Mouse (Mus musculus): Measurements from ENCODE around the gene Zmynd12.

The Zmynd12 gene

DNA sequence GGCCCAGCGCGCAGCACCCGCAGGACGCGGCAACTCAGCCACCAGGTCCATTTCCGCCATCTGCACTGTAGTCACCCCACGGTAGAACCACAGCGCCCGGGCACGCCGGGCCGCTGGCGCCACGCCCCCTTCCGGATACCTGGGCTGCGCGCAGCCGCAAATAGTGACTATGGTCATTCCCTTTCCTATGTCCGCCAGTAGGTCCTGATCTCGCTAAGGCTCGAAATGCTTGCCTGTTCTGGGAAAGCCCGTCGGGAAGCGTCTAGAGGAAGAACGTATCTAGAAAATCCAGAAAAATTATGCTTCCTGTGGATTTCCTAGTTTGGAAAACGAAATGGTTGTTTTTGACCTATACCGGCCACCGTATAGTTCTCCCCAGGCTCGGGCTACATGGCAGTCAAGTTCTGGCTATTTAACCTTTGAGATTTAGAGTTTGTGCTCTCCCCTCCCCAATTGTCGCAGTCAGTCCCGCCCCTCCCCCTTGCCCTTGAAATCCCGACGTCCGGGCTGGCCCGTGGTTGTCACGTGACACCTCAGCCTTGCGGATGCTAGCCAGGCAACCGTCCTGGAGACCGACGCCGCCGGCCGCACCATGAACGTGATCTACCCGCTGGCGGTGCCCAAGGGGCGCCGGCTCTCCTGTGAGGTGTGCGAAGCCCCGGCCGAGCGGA, at the start of gene Zmynd12, which contains the start of gene Ppcs:
Gene Zmynd12 (plus strand): TSS at position 521 of the 671 bp plus-strand sequence.
Gene Ppcs (minus strand): TSS at position 127 of the 671 bp plus-strand sequence.
- DNase-seq, result peak; percentile 91 to 93

DNA sequence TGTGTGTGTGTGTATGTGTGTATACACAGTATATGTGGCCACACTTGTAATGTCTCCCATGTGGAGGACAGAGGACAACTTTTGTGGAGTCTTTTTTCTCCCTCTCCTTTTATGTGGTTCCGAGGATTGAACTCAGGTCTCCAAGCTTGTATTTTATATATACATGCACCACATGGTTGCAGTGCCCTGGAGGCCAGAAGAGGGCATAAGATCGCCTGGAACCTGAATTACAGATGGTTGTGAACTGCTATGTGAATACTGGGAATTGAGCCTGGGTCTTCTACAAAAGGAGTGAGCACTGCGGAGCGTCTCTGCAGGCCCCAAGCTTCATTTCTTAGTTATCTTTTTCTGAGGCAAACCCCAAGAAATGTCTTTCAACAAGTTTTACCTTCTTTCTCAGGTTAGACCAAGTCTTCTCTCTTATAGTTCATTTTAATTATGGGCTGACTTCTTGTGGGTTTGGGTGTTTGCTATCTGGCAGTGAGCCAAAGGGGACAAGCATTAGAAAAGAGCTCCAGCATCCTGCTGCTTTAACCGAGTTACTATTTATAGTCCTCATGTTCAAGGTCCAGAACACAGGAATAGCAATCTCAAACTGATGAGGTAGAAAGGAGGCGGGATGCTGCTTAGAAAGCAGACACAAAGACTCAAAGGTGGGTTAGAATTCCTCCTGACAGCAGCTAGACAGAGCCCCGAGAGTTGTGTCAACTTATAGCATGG, 41.0 kb upstream of the Zmynd12 start:
- DNase-seq, result no peak

DNA sequence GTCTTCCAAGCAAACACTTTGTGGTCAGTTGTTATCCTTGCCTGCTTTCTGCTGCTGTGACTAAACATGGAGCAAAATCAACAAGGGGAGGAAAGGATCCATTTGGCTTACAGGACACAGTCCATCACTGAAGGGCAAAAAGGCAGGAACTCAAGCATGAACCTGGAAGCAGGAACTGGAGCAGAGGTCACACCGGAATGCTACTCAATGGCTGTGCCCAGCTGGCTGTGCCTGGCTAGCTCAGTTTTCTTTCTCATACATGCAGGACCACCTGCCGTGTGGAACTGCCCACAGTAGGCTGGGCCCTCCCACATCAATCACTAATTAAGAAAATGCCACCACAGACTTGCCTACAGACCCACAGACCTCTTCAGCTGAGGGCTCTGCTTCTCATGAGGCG, 33.4 kb upstream of the Zmynd12 start:
- DNase-seq, result no peak

DNA sequence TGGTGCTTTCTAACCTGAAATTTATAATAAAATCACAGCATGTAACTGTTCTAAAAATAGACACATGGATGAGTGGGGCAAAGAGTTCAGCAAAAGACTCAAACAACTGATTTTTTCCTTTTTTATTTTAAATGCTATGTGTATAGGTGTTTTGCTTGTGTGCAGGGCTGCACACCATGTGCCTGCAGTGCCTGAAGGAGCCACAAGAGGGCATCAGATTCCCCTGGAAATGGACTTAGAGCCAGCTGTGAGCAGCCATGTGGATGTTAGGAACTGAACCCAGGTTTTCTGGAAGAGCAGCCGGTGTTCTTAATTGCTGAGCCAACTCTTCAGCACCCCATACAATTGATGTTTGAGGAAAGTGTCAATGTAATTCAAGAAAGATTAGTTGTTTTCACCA, 32.2 kb upstream of the Zmynd12 start:
- DNase-seq, result peak in 1 of 2 experiments; percentile 11

DNA sequence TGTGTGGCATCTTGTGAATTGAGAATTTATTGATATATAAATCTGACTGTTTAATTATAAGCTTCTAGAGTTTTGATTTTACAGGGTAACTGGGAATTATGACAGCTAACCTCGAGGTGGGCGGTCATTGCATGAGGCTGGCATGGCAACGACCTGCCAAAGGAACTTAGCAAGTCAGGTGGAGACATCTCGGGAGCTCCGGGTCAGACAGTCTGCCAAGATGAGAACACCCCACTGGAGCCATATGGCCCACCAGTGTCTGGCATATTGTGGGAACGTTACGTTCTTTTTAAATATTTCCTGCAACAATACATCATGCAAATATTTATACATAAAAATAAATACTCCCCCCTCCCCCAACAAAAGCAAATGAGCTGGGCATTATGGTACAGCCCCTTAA, 23.9 kb upstream of the Zmynd12 start:
- DNase-seq, result no peak

DNA sequence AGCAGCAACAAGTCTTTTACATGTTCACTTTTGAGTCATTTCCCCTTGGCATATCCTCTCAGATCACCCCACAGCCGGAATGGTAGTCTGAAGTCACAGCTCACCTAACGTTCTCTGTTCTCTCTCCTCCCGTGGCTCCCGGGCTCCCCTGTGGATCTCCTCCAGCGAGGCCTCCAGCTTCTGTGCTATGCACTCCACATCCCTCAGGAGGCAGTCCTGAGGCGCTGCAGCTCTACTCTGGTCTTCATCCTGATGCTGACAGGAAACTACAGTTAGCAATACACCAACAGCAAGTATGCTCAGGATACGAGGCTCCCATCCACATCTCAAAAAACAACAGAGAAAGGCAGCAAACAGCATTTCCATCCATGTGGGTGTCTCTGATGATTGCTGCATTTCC, 21.7 kb upstream of the Zmynd12 start:
- DNase-seq, result no peak

DNA sequence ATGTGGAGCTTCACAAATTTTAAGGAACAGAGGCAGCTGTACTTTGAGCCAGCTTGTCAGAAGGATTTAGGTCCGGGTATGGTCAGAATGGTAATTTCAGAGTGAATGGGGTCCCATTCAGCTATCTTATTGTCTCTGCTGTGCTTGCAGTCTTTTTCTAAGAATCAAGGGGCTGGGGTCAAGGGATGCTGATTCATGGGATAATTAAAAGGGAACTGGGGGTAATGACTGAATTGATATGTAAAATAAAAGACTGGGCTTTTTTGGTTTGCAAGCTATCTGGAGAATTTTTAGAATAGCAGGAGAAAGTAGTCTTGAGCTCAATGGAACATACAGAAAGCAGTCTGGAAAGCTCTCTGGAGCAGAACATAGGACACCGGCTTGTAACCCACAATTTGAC, 19.2 kb upstream of the Zmynd12 start:
- no peak for DNase-seq

DNA sequence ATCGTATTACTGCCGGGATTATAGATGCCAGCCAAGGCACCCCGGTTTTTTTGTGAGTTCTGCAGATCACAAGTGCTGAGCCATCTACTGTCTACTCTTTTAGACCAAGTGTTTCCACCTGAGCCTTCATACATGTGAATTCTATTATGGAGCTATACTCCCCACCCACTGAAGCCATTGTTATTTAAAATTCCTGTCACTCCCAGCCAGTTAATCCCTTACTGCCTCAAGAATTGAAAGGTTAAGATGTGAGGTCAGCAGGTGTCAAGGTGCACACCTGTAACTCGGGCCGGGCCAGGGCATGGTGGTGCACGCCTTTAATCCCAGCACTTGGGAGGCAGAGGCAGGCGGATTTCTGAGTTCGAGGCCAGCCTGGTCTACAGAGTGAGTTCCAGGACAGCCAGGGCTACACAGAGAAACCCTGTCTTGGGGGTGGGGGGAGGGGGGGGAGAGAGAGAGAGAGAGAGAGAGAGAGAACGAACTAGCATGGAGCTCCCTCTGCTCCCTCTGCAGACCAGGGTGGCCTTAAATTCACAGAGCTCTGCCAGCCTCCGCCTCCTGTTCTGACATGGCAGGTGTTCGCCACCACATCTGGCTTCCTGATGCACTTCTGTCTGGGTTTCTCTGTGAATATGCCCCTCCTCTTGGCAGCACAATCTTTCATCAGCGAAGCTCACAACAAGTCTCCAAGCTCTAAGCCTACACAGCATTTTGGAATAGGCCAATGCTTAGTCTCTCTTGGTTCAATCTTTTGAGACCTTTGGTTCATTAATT, 10.6 kb upstream of the Zmynd12 start:
- no peak for DNase-seq

DNA sequence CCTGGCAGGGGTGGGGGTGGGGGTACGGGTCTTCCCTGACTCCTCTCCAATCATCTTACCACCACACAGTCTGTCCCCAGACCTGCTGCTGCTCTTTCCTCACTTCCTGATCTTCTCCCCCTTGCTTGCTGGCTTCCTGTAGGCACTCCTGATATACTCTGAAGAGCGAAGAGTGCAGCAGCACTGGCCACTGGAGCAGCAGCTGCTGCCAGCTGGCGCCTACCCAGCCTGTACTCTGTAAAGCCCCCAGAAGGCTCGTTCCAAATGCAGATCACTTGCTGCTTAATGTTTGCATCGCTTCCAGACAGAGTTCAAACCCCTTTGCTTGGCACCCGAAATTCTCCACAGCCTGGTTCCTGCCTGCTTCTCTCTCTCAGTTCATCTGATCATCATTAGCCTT, 9.8 kb upstream of the Zmynd12 start:
- peak; percentile 41 to 88 for DNase-seq

DNA sequence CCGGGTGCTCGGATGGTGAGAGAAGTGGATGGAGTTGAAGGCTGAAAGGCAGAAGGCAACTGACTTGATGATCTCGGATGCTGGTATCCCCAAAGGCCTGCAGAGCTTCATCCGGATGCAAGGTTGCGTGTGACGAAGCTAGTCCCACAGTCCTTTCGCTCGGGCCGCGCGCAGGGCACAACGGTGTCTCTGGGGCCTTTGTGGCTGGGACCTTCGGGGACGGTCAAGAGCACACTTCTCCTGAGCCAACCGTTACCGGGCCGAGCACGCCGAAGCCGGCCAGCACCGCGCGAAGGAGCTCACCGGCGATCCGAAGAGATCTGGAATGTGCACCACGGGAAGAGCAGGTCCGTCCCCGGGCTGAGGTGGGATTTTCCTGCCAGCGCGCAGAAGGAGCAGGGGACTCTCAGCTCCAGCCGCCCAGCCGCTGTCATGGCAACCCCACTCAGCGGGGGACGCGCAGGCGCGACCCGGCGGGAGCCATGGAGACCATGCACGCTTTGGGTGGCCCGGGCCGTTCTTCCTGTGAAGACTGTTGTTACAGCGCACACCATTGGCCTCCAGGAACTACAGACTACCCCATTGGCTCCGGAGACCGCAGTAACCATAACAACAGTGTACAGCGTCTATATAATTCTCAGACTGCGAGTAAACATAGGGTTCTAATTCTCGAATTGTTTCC, 7.4 kb upstream of the Zmynd12 start, which contains the start of gene Ccdc30:
Gene Ccdc30 (minus strand): TSS at position 450 of the 682 bp plus-strand sequence.
- peak; percentile 91 to 94 for DNase-seq

DNA sequence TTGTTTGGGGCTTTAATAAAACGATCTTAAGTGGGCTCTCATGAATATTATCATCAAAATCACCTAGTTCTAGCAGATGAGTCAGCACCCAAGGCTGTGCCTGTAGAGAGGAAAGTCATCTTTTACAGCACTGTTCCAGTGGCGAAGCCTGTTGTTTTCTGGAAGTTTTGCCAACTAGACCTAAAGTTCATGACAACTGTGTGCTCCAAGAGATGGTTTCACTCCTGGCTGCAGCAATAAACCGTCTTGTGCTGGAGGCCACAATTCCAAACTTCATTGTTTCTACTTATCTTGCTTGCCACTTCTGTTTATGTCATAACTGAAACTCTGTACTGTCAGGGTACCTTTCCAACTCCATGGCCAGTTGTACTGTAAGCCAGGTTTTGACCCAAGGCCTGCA, 5.3 kb upstream of the Zmynd12 start:
- DNase-seq, result no peak

DNA sequence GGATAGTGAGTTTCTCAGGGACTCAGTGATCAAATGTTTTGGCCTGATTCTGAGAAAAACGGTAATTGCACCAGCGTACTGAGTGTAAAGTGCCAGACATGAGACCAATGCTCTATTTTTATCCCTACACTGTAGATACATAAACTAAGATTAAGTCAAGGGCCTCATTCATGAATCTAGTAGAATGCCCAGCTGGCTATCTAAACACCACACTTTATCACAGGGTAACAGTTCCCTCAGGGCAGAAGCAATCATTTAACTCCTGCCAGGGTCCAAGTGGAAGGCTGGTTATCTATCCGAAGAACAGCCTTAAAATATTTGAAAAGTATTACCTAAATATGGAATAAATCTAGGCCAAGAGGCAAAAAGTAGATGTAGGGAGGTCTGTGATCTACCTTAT, 4.7 kb upstream of the Zmynd12 start:
- DNase-seq, result no peak

DNA sequence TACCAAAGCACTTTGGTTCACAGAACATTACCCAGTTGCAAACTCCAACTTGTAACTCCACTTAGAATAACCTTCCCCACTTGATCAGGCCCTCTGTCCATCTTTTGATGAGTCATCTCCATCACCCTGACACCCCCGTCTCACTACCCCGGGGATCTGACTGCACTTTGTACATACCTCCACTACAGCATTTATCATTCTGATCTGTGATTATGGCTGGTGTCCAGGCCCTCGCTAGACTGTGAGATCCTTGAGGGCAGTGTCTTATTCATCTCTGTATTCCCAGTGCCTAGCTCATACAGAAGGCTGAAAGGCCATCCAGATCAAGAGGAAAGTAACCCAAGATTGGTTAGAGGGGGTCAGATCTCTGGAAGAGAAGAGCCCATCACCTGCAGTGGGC, 1.4 kb upstream of the Zmynd12 start:
- no peak for DNase-seq

DNA sequence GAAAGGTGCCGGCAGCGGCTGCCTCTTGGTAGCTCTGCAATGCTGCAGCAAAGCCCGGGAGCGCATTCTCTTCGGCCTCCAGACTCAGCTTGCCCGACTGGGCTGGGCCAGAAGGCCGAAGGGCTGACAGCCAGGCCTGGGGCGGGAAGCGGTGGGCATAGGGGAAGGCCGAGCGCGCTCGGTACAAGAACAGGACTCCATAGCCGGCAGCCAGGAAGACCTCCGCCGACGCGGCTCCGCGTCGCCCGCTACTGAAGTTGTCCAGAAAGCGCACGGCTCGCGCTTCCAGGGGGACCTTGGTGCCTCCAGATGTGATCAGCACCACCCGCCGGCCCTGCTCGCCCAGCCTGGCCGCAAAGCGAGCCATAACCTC, 707 bp upstream of the Zmynd12 start:
- no peak for DNase-seq

DNA sequence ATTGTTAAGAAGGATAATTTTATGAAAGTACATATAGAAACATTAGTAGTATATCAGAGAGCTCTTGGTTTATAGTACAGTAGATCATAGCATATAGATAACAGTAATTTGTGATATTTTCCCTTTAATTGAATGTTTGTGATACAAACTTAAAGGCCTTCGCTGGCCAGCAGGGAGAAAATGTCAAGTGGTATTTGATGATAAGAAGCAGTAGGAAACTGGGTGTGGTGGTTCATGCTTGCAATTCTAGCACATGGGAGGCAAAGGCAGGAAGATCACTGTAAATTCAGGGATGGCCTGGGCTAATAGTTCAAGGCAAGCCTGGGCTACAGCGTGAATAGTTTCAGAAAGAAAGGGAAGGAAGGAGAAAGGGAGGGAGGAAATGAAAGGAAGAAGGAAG, 2.5 kb downstream of the Zmynd12 start:
- DNase-seq, result no peak

DNA sequence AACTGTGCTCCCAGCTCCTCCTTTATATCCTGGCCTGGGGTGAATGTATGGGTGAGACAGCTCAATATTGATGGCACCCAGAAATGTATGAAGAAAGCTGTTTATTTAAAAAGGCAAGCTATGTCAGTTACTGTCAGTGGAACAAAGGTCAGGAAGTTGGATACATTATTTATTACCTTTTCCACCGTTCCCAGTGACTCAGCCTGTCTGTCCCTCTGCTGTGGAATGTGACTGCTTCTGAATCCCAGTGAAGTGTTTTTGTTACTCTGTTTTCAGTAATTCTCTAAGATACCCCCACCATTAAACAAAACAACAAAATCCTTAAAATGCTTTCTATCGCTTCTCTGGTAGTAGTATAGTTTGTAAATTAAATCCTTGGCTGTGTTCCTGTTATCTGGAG, 3.0 kb downstream of the Zmynd12 start:
- no peak for DNase-seq

DNA sequence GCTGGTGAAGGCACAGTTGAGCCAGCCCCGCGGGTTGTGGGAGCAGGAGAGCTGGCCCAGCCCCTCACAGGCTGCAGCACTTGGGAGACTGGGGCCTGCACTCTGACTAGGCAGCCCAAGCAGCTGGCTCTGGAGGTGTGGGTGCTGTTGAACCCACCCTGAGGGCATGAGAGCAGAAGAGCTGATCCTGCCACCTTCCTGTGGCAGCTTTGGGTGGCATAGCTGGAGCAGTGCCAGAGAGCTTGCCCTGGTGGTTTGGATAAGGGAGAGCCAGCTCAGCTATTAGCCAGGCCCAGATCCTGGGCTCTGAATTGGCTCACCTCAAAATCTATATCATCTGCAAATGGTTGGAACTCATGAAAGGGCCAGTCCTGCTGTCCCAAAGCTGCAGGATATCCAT, 5.1 kb downstream of the Zmynd12 start:
- no peak for DNase-seq

DNA sequence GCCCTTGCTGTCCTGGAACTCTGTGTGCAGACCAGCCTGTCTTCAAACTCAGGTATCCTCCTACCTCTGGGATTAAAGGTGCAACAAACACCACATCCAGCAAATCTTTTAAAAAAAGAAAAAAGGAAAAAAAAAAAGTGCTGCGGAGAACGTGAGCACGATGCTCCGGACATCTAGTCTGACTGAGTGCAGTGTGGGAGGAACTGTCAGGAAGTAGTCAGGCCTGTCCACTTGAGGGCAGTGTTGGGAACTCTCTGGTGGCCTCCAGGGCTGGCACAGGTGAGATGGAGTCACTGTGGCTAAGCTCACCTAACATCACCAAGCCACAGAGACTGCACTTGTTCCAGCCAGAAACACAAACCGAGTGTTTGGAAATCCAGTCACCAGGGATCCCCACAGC, 8.1 kb downstream of the Zmynd12 start:
- DNase-seq, result peak in 1 of 2 experiments; percentile 62

DNA sequence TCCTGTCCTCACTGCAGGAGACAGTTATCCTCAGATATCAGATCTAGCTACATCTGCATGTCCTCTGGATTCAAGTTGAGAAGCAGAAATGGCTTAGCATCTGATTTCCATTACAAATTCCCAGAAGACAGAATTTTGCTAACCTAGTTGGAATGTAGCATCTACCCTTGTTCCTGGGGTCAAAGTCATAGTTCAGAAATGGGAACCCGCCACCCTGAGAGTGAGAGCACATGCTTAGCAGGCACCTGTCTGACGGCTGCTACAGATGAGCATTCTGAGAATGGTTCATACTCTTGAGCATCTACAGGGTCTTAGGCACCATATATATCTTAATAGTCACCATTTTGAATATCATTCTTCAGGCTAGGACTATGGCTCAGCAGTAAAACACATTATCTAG, 15.3 kb downstream of the Zmynd12 start:
- DNase-seq, result no peak

DNA sequence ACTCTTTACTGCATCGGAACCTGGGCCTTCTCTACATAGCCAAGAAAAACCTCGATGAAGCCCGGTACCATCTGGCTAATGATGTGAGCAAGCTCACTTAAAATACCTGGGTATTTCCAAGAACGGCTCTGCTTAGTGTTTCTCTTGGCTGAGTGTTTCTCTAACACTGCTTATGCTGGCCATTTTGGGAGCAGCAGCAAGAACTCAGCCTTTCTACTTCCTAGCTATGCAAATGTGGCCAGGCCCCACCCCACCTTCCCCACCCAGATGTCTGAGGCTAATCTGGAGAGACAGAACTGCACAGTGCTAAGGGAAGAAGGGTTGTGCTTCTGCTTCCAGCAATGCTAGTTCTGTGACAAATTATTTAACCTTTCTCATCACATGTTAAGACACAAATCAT, 19.2 kb downstream of the Zmynd12 start:
- DNase-seq, result no peak

DNA sequence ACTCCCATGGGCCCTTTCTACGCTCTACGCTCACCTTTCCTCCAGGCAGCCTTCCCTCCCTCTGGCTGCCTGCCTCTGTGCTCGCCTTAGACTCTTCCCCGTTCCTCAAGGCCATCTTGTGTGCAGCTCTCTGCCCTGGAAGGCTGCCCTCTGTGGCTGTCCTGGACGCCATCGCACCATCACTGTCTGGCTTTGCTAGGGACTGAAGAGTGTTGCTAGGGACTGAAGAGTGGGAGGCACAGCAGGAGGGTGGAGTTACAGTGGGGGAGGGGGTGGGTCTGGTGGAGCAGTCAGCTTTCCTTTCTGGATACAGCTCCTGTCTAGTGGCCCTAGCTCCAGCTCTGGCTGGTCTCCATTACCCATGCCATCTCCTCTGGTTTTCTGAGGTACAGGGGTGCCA, 19.9 kb downstream of the Zmynd12 start:
- no peak for DNase-seq

DNA sequence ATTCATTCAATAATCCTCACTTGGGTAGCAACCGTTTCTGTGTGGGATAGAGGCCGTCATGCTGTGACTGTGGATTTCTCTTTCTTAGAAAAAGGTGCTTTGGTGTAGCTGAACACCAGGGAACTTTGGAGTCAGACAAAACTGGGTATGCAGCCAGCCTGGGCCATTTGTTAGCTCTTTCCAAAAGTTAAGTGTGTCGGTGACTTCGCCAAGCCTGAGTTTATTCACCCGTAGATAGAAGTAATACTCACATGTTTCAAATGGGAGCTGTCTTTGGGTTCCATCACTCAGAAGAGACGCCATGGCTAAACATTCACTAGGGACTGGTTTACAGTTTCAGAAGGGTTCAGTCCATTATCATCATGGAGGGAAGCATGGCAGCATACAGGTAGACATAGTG, 24.6 kb downstream of the Zmynd12 start:
- DNase-seq, result no peak

DNA sequence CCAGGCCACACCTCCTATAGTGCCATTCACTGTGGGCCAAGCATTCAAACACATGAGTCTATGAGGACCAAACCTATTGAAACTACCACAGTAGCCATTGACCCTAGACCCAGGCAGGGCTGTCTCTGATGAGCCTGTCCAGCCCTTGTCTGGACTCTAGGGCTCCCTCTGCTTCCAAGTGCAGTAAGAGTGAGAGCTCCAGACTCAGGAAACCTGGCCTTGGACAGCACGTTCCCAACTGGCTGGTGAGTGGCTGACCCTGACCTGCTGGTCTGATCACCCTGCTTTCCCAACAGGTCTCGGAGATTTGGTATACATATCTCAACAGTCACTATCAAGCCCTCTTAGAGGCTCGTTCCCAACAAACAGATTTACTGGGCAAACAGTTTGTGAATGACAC, 25.2 kb downstream of the Zmynd12 start:
- DNase-seq, result no peak
